Mouse (Mus musculus): ENCODE measurements around the gene Prox1.

- TF ChIP-seq CTCF (IDR thresholded peaks at IDR 0.05; ENCODE audit: extremely low read depth, insufficient read length, insufficient replicate concordance, low read depth, low read length): no peak
- TF ChIP-seq POLR2A (IDR thresholded peaks at IDR 0.05; ENCODE audit: low read depth, low read length): no peak
Measured at GRCm38 (mm10) chr1:190163471-190163870, 7.0 kb downstream of the Prox1 start.
